Mouse (Mus musculus) MEL (cell line): ENCODE results near the gene Plbd1. TPM values are rescaled to one million over a fixed set of nuclear protein-coding genes. Genes with fewer than 3 reads are reported as not detected.

Experiments used
- DNase-seq: peaks from one replicate; pipeline ENCODE4 v3.0.0; 2011; ENCODE audit warnings: low read depth, low spot score
- H3K27ac ChIP-seq: 2 replicates; pipeline ENCODE4 v1.5.1; 2012; ENCODE audit warnings: low read depth, mild to moderate bottlenecking, control low read depth, low read length, moderate library complexity; ENCODE audit not compliant: control insufficient read depth
- H3K27me3 ChIP-seq, 2 experiments: fragments of 150-350 bp in 1 of 2; sonication (generic) in 1 of 2; 2 replicates each; pipeline ENCODE4 v1.6.1; 2012; ENCODE audit warnings: low read length in 2 of 2, mild to moderate bottlenecking in 2 of 2, improper control_type of control experiment in 1 of 2, moderate library complexity in 1 of 2; ENCODE audit not compliant: insufficient read depth in 2 of 2, control insufficient read depth in 1 of 2
- H3K36me3 ChIP-seq, 2 experiments: 2 replicates each; pipeline ENCODE4 v1.6.1; 2012 to 2014; ENCODE audit warnings: low read length in 2 of 2, improper control_type of control experiment in 1 of 2, inconsistent platforms in 1 of 2, mild to moderate bottlenecking in 1 of 2; ENCODE audit not compliant: insufficient read depth in 2 of 2, control insufficient read depth in 1 of 2
- H3K4me1 ChIP-seq, 2 experiments: fragments of 150-350 bp in 1 of 2; sonication (generic) in 1 of 2; 2 replicates each; pipeline ENCODE4 v1.6.1; 2012; ENCODE audit warnings: low read length in 2 of 2, improper control_type of control experiment in 1 of 2, mild to moderate bottlenecking in 1 of 2; ENCODE audit not compliant: insufficient read depth in 2 of 2, control insufficient read depth in 1 of 2
- H3K4me3 ChIP-seq, 2 experiments: fragments of 150-350 bp in 1 of 2; sonication (generic) in 1 of 2; 2 replicates each; pipeline ENCODE4 v1.5.1; 2012; ENCODE audit warnings: low read depth in 2 of 2, low read length in 2 of 2, mild to moderate bottlenecking in 2 of 2, moderate library complexity in 2 of 2, control low read depth in 1 of 2, improper control_type of control experiment in 1 of 2; ENCODE audit not compliant: control insufficient read depth in 1 of 2, insufficient read depth in 1 of 2
- H3K79me2 ChIP-seq: 2 replicates; pipeline ENCODE4 v1.6.1; 2012; ENCODE audit warnings: mild to moderate bottlenecking, low read length, moderate library complexity; ENCODE audit not compliant: control insufficient read depth, poor library complexity, insufficient read depth
- H3K9ac ChIP-seq: 2 replicates; pipeline ENCODE4 v1.6.1; 2012; ENCODE audit warnings: low read depth, mild to moderate bottlenecking, control low read depth, low read length, moderate library complexity; ENCODE audit not compliant: control insufficient read depth, poor library complexity, severe bottlenecking
- H3K9me3 ChIP-seq: fragments of 150-350 bp; sonication (generic); replicated peaks from 2 replicates; pipeline ENCODE4 v1.6.1; 2012; ENCODE audit warnings: mild to moderate bottlenecking, low read length, improper control_type of control experiment, moderate library complexity; ENCODE audit not compliant: insufficient read depth
- BHLHE40 ChIP-seq: IDR thresholded peaks from 2 replicates; pipeline ENCODE4 v1.6.1; 2012; ENCODE audit warnings: low read depth, mild to moderate bottlenecking, inconsistent platforms, low read length, improper control_type of control experiment, borderline replicate concordance
- CHD1 ChIP-seq: IDR thresholded peaks from 2 replicates; pipeline ENCODE4 v1.6.1; 2012; ENCODE audit warnings: low read depth, mild to moderate bottlenecking, inconsistent platforms, low read length, improper control_type of control experiment
- CTCF ChIP-seq, 3 experiments: IDR thresholded peaks in 2 of 3; conservative IDR thresholded peaks in 1 of 3; 2 replicates each; pipeline ENCODE4 v1.5.1; 2011 to 2012; ENCODE audit warnings: low read length in 3 of 3, low read depth in 2 of 3, mild to moderate bottlenecking in 2 of 3, improper control_type of control experiment in 1 of 3, inconsistent platforms in 1 of 3, mixed read lengths in 1 of 3, moderate library complexity in 1 of 3; ENCODE audit not compliant: control insufficient read depth in 1 of 3, insufficient read depth in 1 of 3, poor library complexity in 1 of 3, severe bottlenecking in 1 of 3
- E2F4 ChIP-seq: IDR thresholded peaks from 2 replicates; pipeline ENCODE4 v1.6.1; 2011; ENCODE audit warnings: low read depth, low read length, improper control_type of control experiment, borderline replicate concordance
- ELF1 ChIP-seq: IDR thresholded peaks from 2 replicates; pipeline ENCODE4 v1.6.1; 2014; ENCODE audit warnings: low read depth, mild to moderate bottlenecking, inconsistent platforms, low read length, improper control_type of control experiment, moderate library complexity
- ETS1 ChIP-seq: IDR thresholded peaks from 2 replicates; pipeline ENCODE4 v1.6.1; 2012; ENCODE audit warnings: low read depth, mild to moderate bottlenecking, inconsistent platforms, low read length, improper control_type of control experiment, moderate library complexity
- GABPA ChIP-seq: IDR thresholded peaks from 2 replicates; pipeline ENCODE4 v1.6.1; 2012; ENCODE audit warnings: low read depth, mild to moderate bottlenecking, inconsistent platforms, low read length, improper control_type of control experiment, moderate library complexity
- HCFC1 ChIP-seq: IDR thresholded peaks from 2 replicates; pipeline ENCODE4 v1.6.1; 2012; ENCODE audit warnings: low read depth, mild to moderate bottlenecking, inconsistent platforms, low read length, improper control_type of control experiment, moderate library complexity
- JUND ChIP-seq: IDR thresholded peaks from 2 replicates; pipeline ENCODE4 v1.6.1; 2011; ENCODE audit warnings: low read depth, mild to moderate bottlenecking, improper control_type of control experiment, low read length
- KAT2A ChIP-seq: conservative IDR thresholded peaks from 2 replicates; pipeline ENCODE4 v1.6.1; 2012; ENCODE audit warnings: low read depth, low read length, improper control_type of control experiment, inconsistent platforms
- MAX ChIP-seq: IDR thresholded peaks from 2 replicates; pipeline ENCODE4 v1.6.1; 2011; ENCODE audit warnings: low read length, improper control_type of control experiment
- MAZ ChIP-seq: IDR thresholded peaks from 2 replicates; pipeline ENCODE4 v1.6.1; 2012; ENCODE audit warnings: low read depth, mild to moderate bottlenecking, inconsistent platforms, low read length, improper control_type of control experiment
- MEF2A ChIP-seq: IDR thresholded peaks from 2 replicates; pipeline ENCODE4 v1.6.1; 2014; ENCODE audit warnings: low read depth, mild to moderate bottlenecking, inconsistent platforms, low read length, improper control_type of control experiment; ENCODE audit not compliant: poor library complexity, insufficient replicate concordance, severe bottlenecking; ENCODE audit errors: extremely low read depth
- MYB ChIP-seq: IDR thresholded peaks from 2 replicates; pipeline ENCODE4 v1.6.1; 2011; ENCODE audit warnings: mild to moderate bottlenecking, low read depth, low read length, improper control_type of control experiment
- MYC ChIP-seq: IDR thresholded peaks from 2 replicates; pipeline ENCODE4 v1.6.1; 2011; ENCODE audit warnings: low read depth, mild to moderate bottlenecking, low read length, improper control_type of control experiment, moderate library complexity
- NELFE ChIP-seq: IDR thresholded peaks from 2 replicates; pipeline ENCODE4 v1.6.1; 2011; ENCODE audit warnings: low read depth, low read length, improper control_type of control experiment
- NRF1 ChIP-seq: IDR thresholded peaks from 2 replicates; pipeline ENCODE4 v1.6.1; 2014; ENCODE audit warnings: low read depth, mild to moderate bottlenecking, inconsistent platforms, low read length, improper control_type of control experiment, moderate library complexity; ENCODE audit not compliant: poor library complexity, insufficient read depth, severe bottlenecking
- POLR2AphosphoS2 ChIP-seq: IDR thresholded peaks from 2 replicates; pipeline ENCODE4 v1.6.1; 2011; ENCODE audit warnings: low read length, improper control_type of control experiment
- POLR2AphosphoS5 ChIP-seq: IDR thresholded peaks from 2 replicates; pipeline ENCODE4 v1.6.1; 2012; ENCODE audit warnings: low read depth, borderline replicate concordance, mild to moderate bottlenecking, inconsistent platforms, low read length, moderate library complexity, mixed read lengths
- RAD21 ChIP-seq: IDR thresholded peaks from 2 replicates; pipeline ENCODE4 v1.6.1; 2011; ENCODE audit warnings: mild to moderate bottlenecking, low read depth, low read length, improper control_type of control experiment
- RCOR1 ChIP-seq: IDR thresholded peaks from 2 replicates; pipeline ENCODE4 v1.6.1; 2012; ENCODE audit warnings: low read depth, mild to moderate bottlenecking, inconsistent platforms, low read length, improper control_type of control experiment
- TAL1 ChIP-seq: IDR thresholded peaks from 2 replicates; pipeline ENCODE4 v1.6.1; 2012; ENCODE audit warnings: mild to moderate bottlenecking, inconsistent platforms, low read length, moderate library complexity, mixed read lengths
- TBP ChIP-seq: IDR thresholded peaks from 2 replicates; pipeline ENCODE4 v1.8.0; 2011; ENCODE audit warnings: low read depth, low read length, improper control_type of control experiment
- UBTF ChIP-seq: IDR thresholded peaks from 2 replicates; pipeline ENCODE4 v1.6.1; 2012; ENCODE audit warnings: low read depth, mild to moderate bottlenecking, inconsistent platforms, low read length, improper control_type of control experiment, moderate library complexity, borderline replicate concordance; ENCODE audit not compliant: insufficient read depth
- ZC3H11A ChIP-seq: IDR thresholded peaks from 2 replicates; pipeline ENCODE4 v1.6.1; 2012; ENCODE audit warnings: low read depth, mild to moderate bottlenecking, inconsistent platforms, low read length, improper control_type of control experiment
- ZMIZ1 ChIP-seq: IDR thresholded peaks from 2 replicates; pipeline ENCODE4 v1.6.1; 2012; ENCODE audit warnings: low read depth, mild to moderate bottlenecking, inconsistent platforms, low read length, improper control_type of control experiment, moderate library complexity
- polyA plus RNA-seq, 2 experiments: library from polyadenylated mRNA; stranded (reverse) in 1 of 2; unstranded in 1 of 2; fragments of >175 nt in 1 of 2; fragments of >200 nt in 1 of 2; gene quantifications; 2 replicates each; pipeline versions ENCODE4 v1.2.1 to v1.2.4; 2012; ENCODE audit warnings: low replicate concordance in 2 of 2, low read depth in 1 of 2; ENCODE audit not compliant: insufficient read length in 2 of 2, insufficient read depth in 1 of 2, missing spikeins in 1 of 2
- total RNA-seq: library from RNA; depleted of rRNA; stranded (reverse); fragments of 300-350 nt; gene quantifications from 2 replicates; pipeline ENCODE4 v1.2.3, GENCODE M21; 2012

Gene Plbd1
- total and polyA plus RNA-seq, 3 experiments: not detected

GRCm38 (mm10) chr6:136629639-136630038 is 32.1 kb downstream of the Plbd1 start:
- H3K27me3 ChIP-seq: no peaks in the 10 kb centered on the region; a peak in 1 of 4 replicates
- H3K9ac ChIP-seq: no peak overlapping the region
- H3K4me3 ChIP-seq: no peak overlapping the region
- no peak overlapping the region for H3K27ac ChIP-seq
- TF ChIP-seq UBTF (no peak), ETS1 (no peak), KAT2A (no peak), POLR2AphosphoS5 (no peak), MAZ (no peak), MAX (no peak), MYB (no peak), TAL1 (no peak), NRF1 (no peak), TBP (no peak), JUND (no peak), E2F4 (no peak), CTCF (IDR thresholded peaks at IDR 0.05 in 2 of 3, conservative IDR thresholded peaks at IDR 0.05 in 1 of 3; ENCODE audit: control insufficient read depth in 1 of 3, insufficient read depth in 1 of 3, low read depth in 2 of 3, low read length in 3 of 3, poor library complexity in 1 of 3, severe bottlenecking in 1 of 3) (no peak), MEF2A (no peak), ZMIZ1 (no peak), GABPA (no peak), ELF1 (no peak), MYC (no peak)
- no peaks in the 10 kb centered on the region for H3K79me2 ChIP-seq
- DNase-seq: no peak
- H3K4me1 ChIP-seq: no peaks in the 10 kb centered on the region
- no peaks in the 10 kb centered on the region for H3K9me3 ChIP-seq
- no peaks in the 10 kb centered on the region for H3K36me3 ChIP-seq

GRCm38 (mm10) chr6:136625421-136625820 is 36.3 kb downstream of the Plbd1 start:
- Histone ChIP-seq H3K27me3 (no peaks in the 10 kb centered on the region), H3K27ac (no peak overlapping the region), H3K4me1 (no peaks in the 10 kb centered on the region), H3K9ac (no peak overlapping the region), H3K9me3 (no peaks in the 10 kb centered on the region), H3K36me3 (no peaks in the 10 kb centered on the region), H3K4me3 (no peak overlapping the region), H3K79me2 (no peaks in the 10 kb centered on the region)
- no peak for TF ChIP-seq ELF1
- TF ChIP-seq E2F4: no peak
- TF ChIP-seq JUND: no peak
- no peak for TF ChIP-seq KAT2A
- TF ChIP-seq ZMIZ1: no peak
- TF ChIP-seq ZC3H11A: no peak
- TF ChIP-seq MAZ: no peak
- TF ChIP-seq RAD21: no peak
- TF ChIP-seq TAL1: no peak
- no peak for TF ChIP-seq NELFE
- no peak for TF ChIP-seq CHD1
- no peak for TF ChIP-seq POLR2AphosphoS2
- no peak for TF ChIP-seq GABPA
- TF ChIP-seq POLR2AphosphoS5: no peak
- no peak for TF ChIP-seq RCOR1
- no peak for TF ChIP-seq MAX
- no peak for TF ChIP-seq BHLHE40
- TF ChIP-seq NRF1: no peak
- TF ChIP-seq HCFC1: no peak
- DNase-seq: no peak
